Mouse (Mus musculus): Measurements from ENCODE around the gene Slc22a12.

DNA sequence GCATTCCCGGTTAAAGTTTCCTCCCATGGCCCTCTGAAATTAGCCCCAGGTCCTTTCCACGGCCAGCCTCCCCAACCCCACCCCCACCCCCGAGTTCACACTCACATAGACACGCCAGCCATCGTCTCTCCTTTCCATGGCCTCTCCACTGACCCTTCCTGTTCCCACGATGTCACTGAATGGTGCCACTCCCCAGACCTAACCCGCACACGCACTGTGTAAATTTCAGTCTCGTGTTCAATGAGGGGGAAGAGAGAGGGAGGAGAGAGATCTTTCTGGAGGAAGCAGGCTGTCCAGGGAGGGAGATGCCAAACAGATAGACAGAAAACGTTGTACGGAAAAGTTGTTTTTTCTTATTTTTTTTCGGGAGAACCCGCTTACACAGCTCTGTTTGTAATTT is 12.5 kb downstream of the Slc22a12 start:
- no peak for TF ChIP-seq CTCF (IDR thresholded peaks at IDR 0.05; ENCODE audit: control insufficient read depth, insufficient read depth, insufficient read length)
- TF ChIP-seq CEBPB (IDR thresholded peaks at IDR 0.05; ENCODE audit: low read depth): no peak
- TF ChIP-seq MAX (IDR thresholded peaks at IDR 0.05): no peak
- no peak for TF ChIP-seq USF1 (IDR thresholded peaks at IDR 0.05; ENCODE audit: low read depth)

Measured in C2C12 (cell line).